Mouse (Mus musculus): Measurements from ENCODE around the gene S100g.

S100g gene

GRCm38 (mm10) chrX:162964383-162964782, at the start of gene S100g:
S100g (minus strand) TSS chrX:162964599.
- no peak for DNase-seq (ENCODE audit: low read depth in 1 of 2, low spot score in 2 of 2)

GRCm38 (mm10) chrX:162992121-162992520, 27.7 kb upstream of the S100g start:
- no peak for DNase-seq (ENCODE audit: low read depth in 1 of 2, low spot score in 2 of 2)

- no peak for DNase-seq (ENCODE audit: low read depth in 1 of 2, low spot score in 2 of 2)
Measured at GRCm38 (mm10) chrX:162991396-162991795, 27.0 kb upstream of the S100g start.

- DNase-seq (ENCODE audit: low read depth in 1 of 2, low spot score in 2 of 2): no peak
Measured at GRCm38 (mm10) chrX:162986876-162987495, 22.6 kb upstream of the S100g start.

GRCm38 (mm10) chrX:162976194-162976593, 11.8 kb upstream of the S100g start:
- no peak for DNase-seq (ENCODE audit: low read depth in 1 of 2, low spot score in 2 of 2)

GRCm38 (mm10) chrX:162967456-162967855, 3.1 kb upstream of the S100g start:
- DNase-seq (ENCODE audit: low read depth in 1 of 2, low spot score in 2 of 2): no peak

- DNase-seq (ENCODE audit: low read depth in 1 of 2, low spot score in 2 of 2): no peak
Measured at GRCm38 (mm10) chrX:162963840-162964239, 559 bp downstream of the S100g start.

- no peak for DNase-seq (ENCODE audit: low read depth in 1 of 2, low spot score in 2 of 2)
Measured at GRCm38 (mm10) chrX:162957921-162958320, 6.5 kb downstream of the S100g start.

- no peak for DNase-seq (ENCODE audit: low read depth in 1 of 2, low spot score in 2 of 2)
Measured at GRCm38 (mm10) chrX:162949811-162950439, 14.5 kb downstream of the S100g start.

- DNase-seq (ENCODE audit: low read depth in 1 of 2, low spot score in 2 of 2): no peak
Measured at GRCm38 (mm10) chrX:162942027-162942426, 22.4 kb downstream of the S100g start.

- DNase-seq (ENCODE audit: low read depth in 1 of 2, low spot score in 2 of 2): no peak
Measured at GRCm38 (mm10) chrX:162931467-162931866, 32.9 kb downstream of the S100g start.

- DNase-seq (ENCODE audit: low read depth in 1 of 2, low spot score in 2 of 2): no peak
Measured at GRCm38 (mm10) chrX:162921487-162922125, 42.8 kb downstream of the S100g start.

- peak in 1 of 2 experiments; percentile 12 for DNase-seq (ENCODE audit: low read depth in 1 of 2, low spot score in 2 of 2)
Measured at GRCm38 (mm10) chrX:162915697-162916096, 48.7 kb downstream of the S100g start.

GRCm38 (mm10) chrX:162913651-162914050, 50.7 kb downstream of the S100g start:
- DNase-seq (ENCODE audit: low read depth in 1 of 2, low spot score in 2 of 2): no peak

Data from monocyte, adult 2 months (primary cell).